Mouse (Mus musculus) thymus, postnatal 36 days (tissue): ENCODE measurements at regions not wholly inside any gene's neighbourhood (a gene's known extent, or its start where the extent isn't known, plus 50 kb on each side); places are given as distances from the start of the nearest gene placed in this dataset.

Source experiments
- DNase-seq, 2 experiments: peaks; one replicate each; pipeline ENCODE4 v3.0.0; 2022; ENCODE audit warnings: mixed read lengths in 2 of 2

- DNase-seq = peak; percentile 58 to 70
Observed at GRCm38 (mm10) chr10:25118674-25119670, 188.7 kb downstream of the Akap7 start.

GRCm38 (mm10) chr10:25114316-25114715, 187.0 kb upstream of the Arg1 start:
- DNase-seq = peak; percentile 33 to 60

DNA sequence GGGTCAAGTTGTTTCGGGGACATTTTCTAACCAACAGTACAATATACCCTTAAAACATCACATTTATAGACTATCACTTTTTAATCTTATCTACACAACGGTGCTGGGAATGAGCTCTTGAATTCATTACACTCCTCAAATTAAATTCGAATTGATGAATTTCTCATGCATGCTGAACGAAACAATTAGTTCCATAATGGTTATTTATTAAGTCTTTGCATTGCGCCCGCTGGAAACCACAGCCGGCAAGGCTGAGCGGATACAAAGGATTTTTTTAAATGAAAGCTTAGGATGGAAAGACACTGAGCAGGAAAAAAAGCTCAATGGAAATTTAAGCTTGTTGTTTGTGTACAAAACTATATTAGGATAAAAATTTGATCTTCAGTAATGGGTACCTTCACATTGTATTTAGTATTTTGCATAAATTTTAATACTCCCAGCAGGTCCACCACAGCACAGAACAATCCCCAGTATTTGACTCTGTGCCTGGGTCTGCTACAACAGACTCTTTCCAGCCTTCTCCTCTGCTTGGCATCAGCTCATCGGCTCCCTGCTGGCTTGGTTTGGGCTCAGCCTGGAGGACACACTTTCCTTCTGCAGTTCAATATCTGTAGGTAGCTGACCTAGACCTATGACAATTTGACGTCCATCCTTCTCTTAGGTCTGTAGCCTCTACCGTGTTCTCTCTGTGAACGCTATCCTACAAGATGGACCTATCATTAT, 185.3 kb upstream of the Arg1 start:
- DNase-seq = no peak

DNA sequence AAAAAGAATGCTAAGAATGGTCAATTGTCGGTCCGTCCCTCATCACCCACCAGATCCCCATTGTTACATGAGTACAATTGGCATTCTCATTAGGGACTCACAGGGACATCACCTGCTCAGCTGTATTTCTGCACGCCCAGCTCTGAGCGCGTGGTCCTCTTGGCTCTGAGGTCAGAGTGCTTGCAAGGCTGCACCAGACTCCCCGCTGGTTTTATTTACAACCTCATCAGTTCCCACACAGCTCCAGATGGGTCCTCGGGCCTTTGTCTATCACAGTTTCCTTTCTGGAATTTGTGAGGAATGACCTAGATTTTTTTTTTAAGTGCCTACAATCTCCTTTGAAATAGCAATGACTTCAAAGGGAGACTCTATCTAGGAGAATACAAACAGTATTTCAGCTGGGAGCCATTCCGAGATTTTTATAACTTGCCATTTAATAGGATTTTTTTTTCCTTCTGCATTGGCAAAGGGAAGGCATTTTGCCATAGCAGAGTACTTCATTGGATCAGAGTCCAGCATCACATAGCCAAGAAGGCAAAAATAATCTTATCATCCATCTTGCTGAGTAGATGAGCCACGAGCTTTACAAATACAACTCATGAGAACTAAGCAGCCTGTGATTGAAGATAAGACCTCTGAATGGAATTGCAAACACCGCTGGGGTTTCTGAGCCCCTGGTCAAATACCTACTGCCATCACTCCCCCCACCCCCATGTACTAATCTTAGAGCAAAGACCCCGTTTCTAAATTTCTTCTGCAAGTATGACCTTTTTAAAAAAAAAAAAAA, 184.5 kb upstream of the Arg1 start:
- DNase-seq = no peak

DNA sequence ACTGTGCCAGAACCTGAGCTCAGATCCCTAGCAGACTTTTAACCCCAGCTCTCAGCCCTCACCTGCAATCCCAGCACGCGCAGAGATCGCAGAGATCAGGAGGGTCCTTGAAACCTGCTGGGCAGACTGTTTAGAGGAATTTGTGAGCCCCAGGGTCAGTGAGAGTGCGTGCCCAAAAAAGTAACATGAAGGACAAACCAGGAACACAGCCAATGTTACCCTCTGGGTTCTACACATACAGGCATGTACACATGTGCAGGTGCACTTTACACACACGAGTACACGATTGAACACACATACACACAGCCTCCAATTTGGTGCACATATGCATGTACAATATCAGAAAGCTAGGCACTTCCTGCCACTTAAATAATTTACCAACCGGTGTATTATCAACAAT, 183.9 kb upstream of the Arg1 start:
- no peak for DNase-seq

DNA sequence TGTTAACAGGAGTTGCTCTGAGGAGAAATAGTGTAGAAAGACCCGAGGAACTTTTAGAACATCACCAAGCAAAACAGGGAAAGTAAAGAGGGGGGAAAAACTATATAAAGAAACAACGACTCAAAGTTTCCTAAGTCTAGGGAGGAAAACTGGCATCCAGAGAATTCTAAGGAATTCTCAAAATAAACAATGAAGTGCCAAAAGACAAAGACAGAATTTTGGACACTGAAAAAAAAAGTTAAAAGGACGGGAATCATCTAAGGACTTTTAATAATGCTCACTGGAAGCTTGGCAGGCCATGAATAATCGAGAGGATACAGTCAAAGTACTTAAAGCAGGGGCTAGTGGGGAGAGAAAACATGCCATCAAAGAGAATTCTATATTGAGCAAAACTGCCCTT, 170.8 kb upstream of the Arg1 start:
- DNase-seq = no peak

GRCm38 (mm10) chr10:25089705-25090386, 162.6 kb upstream of the Arg1 start:
- DNase-seq = no peak

DNA sequence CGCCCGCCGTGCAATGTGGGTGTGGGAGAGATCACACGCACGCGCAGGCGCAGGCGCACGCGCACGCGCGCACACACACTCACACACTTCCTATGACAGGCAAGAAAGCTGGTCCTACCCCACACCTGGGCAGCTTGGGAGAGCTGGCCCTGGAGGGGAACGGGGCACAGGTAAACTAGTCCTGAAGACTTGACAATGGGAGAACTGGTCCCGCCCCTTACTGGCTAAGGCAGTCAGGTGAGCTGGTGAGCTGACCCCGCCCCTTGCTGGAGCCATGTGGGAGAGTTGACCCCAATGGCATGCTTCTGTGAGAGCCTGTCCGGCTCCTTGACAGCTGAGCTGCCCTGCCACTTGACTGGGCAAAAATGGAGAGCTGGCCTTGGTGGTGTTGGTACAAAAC, 159.5 kb upstream of the Arg1 start:
- DNase-seq = no peak

DNA sequence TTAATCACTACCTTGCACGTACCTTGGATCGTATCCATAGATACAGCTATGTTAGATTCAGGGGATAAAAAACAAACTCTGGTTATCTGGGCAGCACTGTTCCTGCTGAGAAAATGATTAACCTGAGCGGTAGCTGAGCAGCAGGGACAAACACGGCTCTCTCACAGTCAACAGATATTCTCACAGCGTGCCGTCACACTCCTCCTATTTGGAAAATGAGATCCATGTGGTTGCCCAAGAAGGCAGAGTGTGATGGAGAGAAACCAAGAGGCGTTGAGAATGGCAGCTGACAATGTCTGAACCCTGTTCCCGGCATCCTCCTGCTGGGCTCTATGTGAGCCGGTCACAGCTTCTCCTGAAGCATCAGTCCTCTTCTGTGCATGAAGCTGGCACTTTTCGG, 155.6 kb upstream of the Arg1 start:
- DNase-seq = no peak

- DNase-seq = no peak
Observed at GRCm38 (mm10) chr10:25072617-25073016, 145.3 kb upstream of the Arg1 start.

DNA sequence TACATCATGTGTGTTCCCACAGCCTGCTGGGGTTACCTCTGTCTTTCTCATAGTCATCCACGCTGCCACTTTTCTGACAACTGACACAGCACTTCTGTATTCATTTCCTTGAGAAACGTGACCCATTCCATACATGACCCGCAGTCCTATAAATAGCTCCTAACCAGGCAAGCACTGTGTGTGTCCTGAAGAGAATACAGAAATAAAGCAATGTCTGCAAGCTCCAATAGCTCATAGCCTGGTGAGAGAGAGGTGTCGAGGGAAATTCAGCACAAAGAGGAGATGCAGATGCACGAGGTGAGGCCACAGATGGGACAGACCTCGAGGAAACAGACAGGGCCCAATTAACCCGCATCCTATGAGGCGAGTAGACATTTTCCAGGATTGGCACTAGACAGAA, 141.0 kb upstream of the Arg1 start:
- DNase-seq = no peak

GRCm38 (mm10) chr10:25064701-25065362, 137.5 kb upstream of the Arg1 start:
- no peak for DNase-seq

DNA sequence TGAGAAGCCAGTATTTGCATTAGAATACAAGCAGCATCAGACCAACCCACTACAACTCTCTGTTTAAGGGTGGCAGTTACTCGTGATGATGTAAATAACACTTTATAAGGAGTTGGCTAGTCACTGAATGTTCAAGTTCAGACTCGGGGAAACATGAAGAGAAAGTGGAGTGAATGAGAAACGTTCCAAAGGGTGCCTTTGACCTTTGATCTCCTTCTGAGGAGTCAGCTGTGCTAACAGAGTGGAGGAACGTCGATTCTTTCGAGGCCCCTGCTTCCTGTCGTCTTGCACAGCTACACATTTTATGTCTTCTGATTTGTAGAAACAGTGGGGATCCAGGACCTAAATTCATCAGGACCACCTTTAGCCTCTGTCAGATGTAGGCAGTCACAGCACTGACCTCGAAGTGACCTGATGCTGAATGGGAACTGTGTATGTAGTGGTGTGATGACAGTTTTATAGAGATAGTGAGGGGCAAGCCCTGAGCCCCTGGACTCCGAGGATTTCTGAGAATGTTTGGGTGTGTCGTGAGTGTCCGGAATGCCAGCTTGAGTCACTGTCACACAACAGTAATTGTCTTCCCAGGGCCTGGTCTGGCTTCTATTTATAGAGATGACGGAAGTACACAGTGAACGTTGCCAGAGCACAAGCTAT, 134.2 kb upstream of the Arg1 start:
- no peak for DNase-seq

GRCm38 (mm10) chr10:25058694-25059093, 131.4 kb upstream of the Arg1 start:
- no peak for DNase-seq

DNA sequence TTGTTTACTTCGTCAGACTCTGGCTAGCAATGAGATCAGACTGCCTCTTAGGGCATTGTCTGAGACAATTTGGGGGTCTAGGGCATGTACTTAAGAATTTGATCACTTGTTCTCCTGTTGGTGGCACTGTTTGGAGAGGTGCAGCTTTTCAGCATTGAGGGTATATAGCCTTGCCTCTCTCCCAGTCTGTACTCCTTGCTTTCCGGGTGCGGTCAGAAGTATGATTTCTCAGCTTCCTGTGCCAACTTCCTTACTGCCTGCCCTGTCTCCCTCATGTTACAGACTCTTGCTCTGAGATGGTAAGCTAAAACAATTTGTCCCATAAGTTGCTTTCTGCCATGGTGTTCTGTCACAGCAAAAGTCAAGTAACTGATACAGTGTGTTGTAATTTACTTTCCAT, 124.7 kb upstream of the Arg1 start:
- DNase-seq = no peak

DNA sequence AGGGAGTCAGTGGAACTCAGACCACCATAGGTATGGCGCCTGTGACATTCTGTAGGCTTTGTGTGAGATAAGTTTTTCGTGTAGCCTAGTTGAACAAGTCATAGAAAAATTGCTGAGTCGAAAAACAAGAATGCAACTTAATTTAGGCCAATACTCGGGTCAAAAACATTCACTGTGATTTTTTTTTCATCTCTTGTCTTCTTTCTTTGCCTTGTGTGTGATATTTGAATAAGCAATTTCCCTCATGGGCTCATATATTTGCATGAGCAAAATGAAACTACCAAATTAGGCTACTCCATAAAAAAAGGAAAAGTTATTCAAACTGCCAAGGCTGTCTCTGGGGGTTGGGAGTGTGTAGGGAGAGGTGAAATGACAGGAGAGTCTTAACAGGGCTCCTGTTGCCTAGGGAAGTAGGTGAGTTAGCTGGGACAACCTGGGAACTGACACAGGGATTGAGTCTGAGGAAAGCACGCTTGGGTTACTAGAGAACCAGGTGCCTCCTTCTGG, 124.1 kb upstream of the Arg1 start:
- no peak for DNase-seq

- no peak for DNase-seq
Observed at GRCm38 (mm10) chr10:25041221-25041620, 113.9 kb upstream of the Arg1 start.

DNA sequence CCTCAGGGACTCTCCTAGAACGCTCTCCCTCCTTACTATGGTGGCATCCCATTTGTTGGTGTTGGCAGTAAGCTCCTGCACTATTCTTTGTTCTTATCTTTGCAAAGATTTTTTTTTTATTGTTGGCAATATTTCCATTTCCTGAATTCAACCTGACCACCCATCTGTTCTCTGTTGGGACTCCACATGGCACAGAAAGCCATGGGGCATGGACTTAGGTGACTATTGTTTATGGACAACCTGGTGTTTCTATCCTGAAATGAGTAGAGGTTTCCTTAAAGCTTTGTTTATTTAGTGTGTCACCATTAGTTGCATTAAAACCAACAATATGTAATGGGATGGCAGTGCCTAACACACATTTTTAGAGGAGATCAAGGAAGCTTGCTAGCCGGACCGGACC, 112.6 kb upstream of the Arg1 start:
- DNase-seq = no peak

GRCm38 (mm10) chr10:25036928-25037327, 109.6 kb upstream of the Arg1 start:
- DNase-seq = no peak

DNA sequence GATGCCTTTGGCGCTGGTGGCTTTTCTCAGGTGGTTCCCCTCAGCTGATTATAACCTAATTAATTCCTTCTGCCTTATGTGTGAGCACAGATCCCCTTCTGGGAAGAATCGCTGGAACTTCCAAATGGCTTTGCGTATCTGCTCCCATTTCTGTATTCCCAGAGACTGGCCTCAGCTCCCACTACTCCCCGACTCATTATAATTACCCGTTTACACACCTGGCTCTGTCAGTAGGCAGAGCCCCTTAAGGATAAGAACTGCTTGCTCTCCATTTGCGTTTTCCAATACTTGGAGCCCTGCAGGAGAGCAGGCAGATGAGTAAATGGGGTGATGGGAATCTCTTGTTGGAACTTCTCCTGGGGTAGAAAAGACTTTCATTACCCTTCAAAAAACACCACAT, 108.1 kb upstream of the Arg1 start:
- no peak for DNase-seq

- no peak for DNase-seq
Observed at GRCm38 (mm10) chr10:25032625-25033024, 105.3 kb upstream of the Arg1 start.
